Mouse (Mus musculus): ENCODE measurements at regions not wholly inside any gene's neighbourhood (a gene's known extent, or its start where the extent isn't known, plus 50 kb on each side); places are given as distances from the start of the nearest gene placed in this dataset.

- ATAC-seq (replicated peaks; ENCODE audit: insufficient number of reproducible peaks, low FRiP score, low TSS enrichment) = no peak
- Histone ChIP-seq H3K27ac (ENCODE audit: low read depth, low read length) (no peak overlapping the region), H3K4me3 (ENCODE audit: low read depth, low read length) (no peak overlapping the region), H3K27me3 (ENCODE audit: control insufficient read depth, insufficient read depth, low read length) (no peaks in the 10 kb centered on the region), H3K4me2 (no peak overlapping the region), H3K9ac (ENCODE audit: low read depth, low read length) (no peak overlapping the region), H3K36me3 (ENCODE audit: control insufficient read depth, insufficient read depth, low read length) (no peaks in the 10 kb centered on the region), H3K4me1 (ENCODE audit: control insufficient read depth, insufficient read depth, low read length) (peaks cover 16% of the 10 kb centered on the region), H3K9me3 (replicated peaks; ENCODE audit: control insufficient read depth, low read length) (no peaks in the 10 kb centered on the region)
- 66% methylated on average over 15 of the region's 15 CpGs for WGBS (ENCODE audit: insufficient replicate concordance)
These were observed 368.5 kb upstream of the Jarid2 start for GRCm38 (mm10) chr13:44360725-44361290.

- Histone ChIP-seq H3K36me3 (ENCODE audit: control insufficient read depth, insufficient read depth, low read length) (no peaks in the 10 kb centered on the region), H3K9ac (ENCODE audit: low read depth, low read length) (no peak overlapping the region), H3K27me3 (ENCODE audit: control insufficient read depth, insufficient read depth, low read length) (no peaks in the 10 kb centered on the region), H3K27ac (ENCODE audit: low read depth, low read length) (peak overlapping the region; percentile 12; the same call in 1 of the 2 replicates), H3K4me3 (ENCODE audit: low read depth, low read length) (no peak overlapping the region), H3K4me1 (ENCODE audit: control insufficient read depth, insufficient read depth, low read length) (peaks cover 16% of the 10 kb centered on the region), H3K4me2 (peak overlapping the region; percentile 19; the same call in 1 of the 2 replicates), H3K9me3 (replicated peaks; ENCODE audit: control insufficient read depth, low read length) (no peaks in the 10 kb centered on the region)
- 29% methylated on average over 15 of the region's 15 CpGs for WGBS (ENCODE audit: insufficient replicate concordance)
- no peak for ATAC-seq (replicated peaks; ENCODE audit: insufficient number of reproducible peaks, low FRiP score, low TSS enrichment)
These were observed 366.8 kb upstream of the Jarid2 start for GRCm38 (mm10) chr13:44362293-44363005.

GRCm38 (mm10) chr13:44363016-44363415, 366.3 kb upstream of the Jarid2 start:
- Histone ChIP-seq H3K9me3 (replicated peaks; ENCODE audit: control insufficient read depth, low read length) (no peaks in the 10 kb centered on the region), H3K4me3 (ENCODE audit: low read depth, low read length) (no peak overlapping the region), H3K27ac (ENCODE audit: low read depth, low read length) (0 out of 2 replicates have a peak overlapping the region, but pooled peaks have one; percentile 12), H3K9ac (ENCODE audit: low read depth, low read length) (no peak overlapping the region), H3K4me2 (no peak overlapping the region), H3K36me3 (ENCODE audit: control insufficient read depth, insufficient read depth, low read length) (no peaks in the 10 kb centered on the region), H3K27me3 (ENCODE audit: control insufficient read depth, insufficient read depth, low read length) (no peaks in the 10 kb centered on the region), H3K4me1 (ENCODE audit: control insufficient read depth, insufficient read depth, low read length) (peaks cover 16% of the 10 kb centered on the region)
- no peak for ATAC-seq (replicated peaks; ENCODE audit: insufficient number of reproducible peaks, low FRiP score, low TSS enrichment)
- WGBS (ENCODE audit: insufficient replicate concordance) = 31% methylated on average over 2 of the region's 2 CpGs

GRCm38 (mm10) chr13:44369301-44369700, 360.0 kb upstream of the Jarid2 start:
- no peak for ATAC-seq (replicated peaks; ENCODE audit: insufficient number of reproducible peaks, low FRiP score, low TSS enrichment)
- Histone ChIP-seq H3K9ac (ENCODE audit: low read depth, low read length) (no peak overlapping the region), H3K4me2 (no peak overlapping the region), H3K36me3 (ENCODE audit: control insufficient read depth, insufficient read depth, low read length) (no peaks in the 10 kb centered on the region), H3K27me3 (ENCODE audit: control insufficient read depth, insufficient read depth, low read length) (no peaks in the 10 kb centered on the region), H3K9me3 (replicated peaks; ENCODE audit: control insufficient read depth, low read length) (no peaks in the 10 kb centered on the region), H3K4me1 (ENCODE audit: control insufficient read depth, insufficient read depth, low read length) (0 out of 2 replicates have a peak, but pooled peaks cover 6% of the 10 kb centered on the region), H3K4me3 (ENCODE audit: low read depth, low read length) (no peak overlapping the region), H3K27ac (ENCODE audit: low read depth, low read length) (no peak overlapping the region)
- 73% methylated on average over 7 of the region's 7 CpGs for WGBS (ENCODE audit: insufficient replicate concordance)

- Histone ChIP-seq H3K9me3 (replicated peaks; ENCODE audit: control insufficient read depth, low read length) (no peaks in the 10 kb centered on the region), H3K4me1 (ENCODE audit: control insufficient read depth, insufficient read depth, low read length) (0 out of 2 replicates have a peak, but pooled peaks cover 6% of the 10 kb centered on the region), H3K4me2 (no peak overlapping the region), H3K27ac (ENCODE audit: low read depth, low read length) (no peak overlapping the region), H3K27me3 (ENCODE audit: control insufficient read depth, insufficient read depth, low read length) (no peaks in the 10 kb centered on the region), H3K9ac (ENCODE audit: low read depth, low read length) (no peak overlapping the region), H3K4me3 (ENCODE audit: low read depth, low read length) (no peak overlapping the region), H3K36me3 (ENCODE audit: control insufficient read depth, insufficient read depth, low read length) (no peaks in the 10 kb centered on the region)
- WGBS (ENCODE audit: insufficient replicate concordance) = 60% methylated on average over 6 of the region's 6 CpGs
- no peak for ATAC-seq (replicated peaks; ENCODE audit: insufficient number of reproducible peaks, low FRiP score, low TSS enrichment)
These were observed 356.9 kb upstream of the Jarid2 start for GRCm38 (mm10) chr13:44372361-44372877.

- no peak overlapping the region for H3K27ac ChIP-seq (ENCODE audit: low read depth, low read length)
- no peak overlapping the region for H3K4me2 ChIP-seq
- H3K27me3 ChIP-seq (ENCODE audit: control insufficient read depth, insufficient read depth, low read length) = no peaks in the 10 kb centered on the region
- 0 out of 2 replicates have a peak, but pooled peaks cover 6% of the 10 kb centered on the region for H3K4me1 ChIP-seq (ENCODE audit: control insufficient read depth, insufficient read depth, low read length)
- no peak overlapping the region for H3K4me3 ChIP-seq (ENCODE audit: low read depth, low read length)
- H3K36me3 ChIP-seq (ENCODE audit: control insufficient read depth, insufficient read depth, low read length) = no peaks in the 10 kb centered on the region
- H3K9ac ChIP-seq (ENCODE audit: low read depth, low read length) = no peak overlapping the region
- H3K9me3 ChIP-seq (replicated peaks; ENCODE audit: control insufficient read depth, low read length) = no peaks in the 10 kb centered on the region
- 66% methylated on average over 13 of the region's 13 CpGs for WGBS (ENCODE audit: insufficient replicate concordance)
- no peak for ATAC-seq (replicated peaks; ENCODE audit: insufficient number of reproducible peaks, low FRiP score, low TSS enrichment)
These were observed 353.7 kb upstream of the Jarid2 start for GRCm38 (mm10) chr13:44375476-44376159.

GRCm38 (mm10) chr13:44376160-44376488, 353.1 kb upstream of the Jarid2 start:
- H3K4me3 ChIP-seq (ENCODE audit: low read depth, low read length) = no peak overlapping the region
- H3K4me2 ChIP-seq = no peak overlapping the region
- H3K36me3 ChIP-seq (ENCODE audit: control insufficient read depth, insufficient read depth, low read length) = no peaks in the 10 kb centered on the region
- H3K4me1 ChIP-seq (ENCODE audit: control insufficient read depth, insufficient read depth, low read length) = 0 out of 2 replicates have a peak, but pooled peaks cover 6% of the 10 kb centered on the region
- 56% methylated on average over 3 of the region's 3 CpGs for WGBS (ENCODE audit: insufficient replicate concordance)
- H3K27ac ChIP-seq (ENCODE audit: low read depth, low read length) = no peak overlapping the region
- no peaks in the 10 kb centered on the region for H3K27me3 ChIP-seq (ENCODE audit: control insufficient read depth, insufficient read depth, low read length)
- no peak overlapping the region for H3K9ac ChIP-seq (ENCODE audit: low read depth, low read length)
- no peak for ATAC-seq (replicated peaks; ENCODE audit: insufficient number of reproducible peaks, low FRiP score, low TSS enrichment)
- no peaks in the 10 kb centered on the region for H3K9me3 ChIP-seq (replicated peaks; ENCODE audit: control insufficient read depth, low read length)

GRCm38 (mm10) chr13:44381721-44382450, 347.4 kb upstream of the Jarid2 start:
- Histone ChIP-seq H3K27ac (ENCODE audit: low read depth, low read length) (no peak overlapping the region), H3K4me3 (ENCODE audit: low read depth, low read length) (no peak overlapping the region), H3K27me3 (ENCODE audit: control insufficient read depth, insufficient read depth, low read length) (no peaks in the 10 kb centered on the region), H3K36me3 (ENCODE audit: control insufficient read depth, insufficient read depth, low read length) (no peaks in the 10 kb centered on the region), H3K9ac (ENCODE audit: low read depth, low read length) (no peak overlapping the region), H3K9me3 (replicated peaks; ENCODE audit: control insufficient read depth, low read length) (no peaks in the 10 kb centered on the region), H3K4me1 (ENCODE audit: control insufficient read depth, insufficient read depth, low read length) (no peaks in the 10 kb centered on the region), H3K4me2 (no peak overlapping the region)
- ATAC-seq (replicated peaks; ENCODE audit: insufficient number of reproducible peaks, low FRiP score, low TSS enrichment) = no peak
- 73% methylated on average over 7 of the region's 7 CpGs for WGBS (ENCODE audit: insufficient replicate concordance)
